Mouse (Mus musculus): ENCODE data around the gene Vstm2l. TPM values are rescaled to one million over a fixed set of nuclear protein-coding genes. Genes with fewer than 3 reads are reported as not detected.

Gene Vstm2l
- polyA plus RNA-seq (2015; fragmentation: Nextera tagmentation; extraction: Ambion mirVana), result 1.9 and 2.7 TPM in 2 replicates

DNA sequence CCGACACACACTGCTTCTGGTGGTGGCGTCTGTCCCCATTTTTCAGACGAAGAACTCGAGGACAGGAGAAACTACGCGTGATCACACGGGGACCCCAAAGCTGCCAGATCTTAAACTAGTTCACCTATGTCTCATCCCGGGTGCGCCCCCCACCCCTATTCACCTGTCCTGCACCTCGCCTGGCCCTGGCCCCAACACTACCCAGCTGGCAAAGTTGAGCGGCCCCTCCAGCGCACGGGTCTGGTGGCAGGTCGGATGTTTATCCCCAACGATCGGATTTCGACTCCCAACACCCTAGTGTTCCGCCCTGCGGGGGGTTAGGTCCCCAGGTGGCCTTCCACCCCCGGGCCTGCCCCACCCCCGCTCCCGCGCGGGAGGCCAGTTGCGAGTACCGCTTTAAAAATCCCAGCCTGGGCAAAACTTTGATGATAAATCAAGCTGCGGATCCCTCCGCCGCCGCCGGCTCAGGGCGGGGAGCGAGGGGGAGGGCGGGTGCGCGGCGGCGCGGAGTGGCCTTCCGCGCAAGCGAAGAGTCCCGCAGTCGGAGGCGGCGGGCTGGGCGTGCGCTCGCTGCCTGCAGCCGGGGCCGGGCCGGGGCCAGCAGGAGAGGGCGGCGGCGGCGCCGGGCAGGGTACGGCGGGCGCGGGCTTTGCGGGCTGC, at the start of gene Vstm2l:
Gene Vstm2l, plus strand, starts transcription at position 549 of the 660 bp plus-strand sequence.
- peak within 1 kb of the TSS; percentile 74 for H3K9ac ChIP-seq
- H3K4me3 ChIP-seq, result peak within 1 kb of the TSS; percentile 53
- 2% methylated on average over 60 of the region's 62 CpGs for WGBS
- peaks cover 22% of the 10 kb centered on the region for H3K4me1 ChIP-seq
- ATAC-seq, result peak; percentile 76
- H3K27ac ChIP-seq, result no peak within 1 kb of the TSS; the same call in 1 of the 2 replicates
- H3K27me3 ChIP-seq, result peaks cover 69% of the 10 kb centered on the region
- H3K4me2 ChIP-seq, result peak within 1 kb of the TSS; percentile 70
- H3K9me3 ChIP-seq (replicated peaks), result no peaks in the 10 kb centered on the region
- no peaks in the 10 kb centered on the region for H3K36me3 ChIP-seq (ENCODE audit: poor library complexity, severe bottlenecking)

DNA sequence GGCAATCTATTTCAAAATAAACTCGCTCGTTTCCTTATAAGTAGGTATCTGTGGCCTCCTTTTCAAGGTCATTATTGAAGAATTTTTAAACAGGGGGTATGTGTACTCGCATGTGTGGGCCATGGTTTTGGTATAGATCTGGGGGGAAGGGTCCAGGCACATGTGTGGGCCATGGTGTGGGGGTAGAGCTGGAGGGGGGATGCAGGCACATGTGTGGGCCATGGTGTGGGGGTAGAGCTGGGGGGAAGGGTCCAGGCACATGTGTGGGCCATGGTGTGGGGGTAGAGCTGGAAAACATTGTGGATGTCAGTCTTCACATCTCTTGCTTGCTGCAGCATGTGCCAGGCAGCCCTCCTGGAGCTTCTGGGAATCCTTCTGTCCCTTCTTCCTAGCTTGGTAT, 47.3 kb upstream of the Vstm2l start:
- H3K27ac ChIP-seq, result no peak overlapping the region
- no peak for ATAC-seq
- no peaks in the 10 kb centered on the region for H3K9me3 ChIP-seq (replicated peaks)
- peaks cover 4% of the 10 kb centered on the region; the same call in 1 of the 2 replicates for H3K4me1 ChIP-seq
- H3K4me2 ChIP-seq, result no peak overlapping the region
- WGBS, result 95% methylated on average over 3 of the region's 3 CpGs
- H3K4me3 ChIP-seq, result no peak overlapping the region
- H3K36me3 ChIP-seq (ENCODE audit: poor library complexity, severe bottlenecking), result peaks cover 18% of the 10 kb centered on the region
- H3K9ac ChIP-seq, result no peak overlapping the region
- H3K27me3 ChIP-seq, result no peaks in the 10 kb centered on the region

DNA sequence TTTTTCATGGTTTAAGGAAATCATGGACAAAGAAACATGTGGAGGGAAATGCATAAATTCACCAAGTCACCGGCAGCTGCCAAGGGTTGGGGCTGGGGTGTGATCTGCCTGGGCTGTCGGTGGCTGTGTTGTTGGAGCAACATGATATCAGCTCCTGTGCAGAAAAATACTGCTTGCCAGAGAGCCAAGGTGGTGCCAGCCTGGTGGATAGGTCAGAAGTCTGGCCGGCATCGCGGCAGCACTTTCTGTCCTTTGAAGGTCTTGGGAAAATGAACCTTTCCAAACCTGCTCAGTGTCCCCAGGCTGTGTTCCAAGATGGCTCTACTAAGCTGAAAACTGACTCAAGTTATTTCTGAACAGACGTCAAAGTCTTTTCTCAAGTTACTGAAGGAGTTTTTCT, 44.2 kb upstream of the Vstm2l start:
- no peak overlapping the region for H3K4me2 ChIP-seq
- H3K27ac ChIP-seq, result no peak overlapping the region
- H3K9me3 ChIP-seq (replicated peaks), result no peaks in the 10 kb centered on the region
- no peak overlapping the region for H3K4me3 ChIP-seq
- peaks cover 15% of the 10 kb centered on the region; the same call in 1 of the 2 replicates for H3K4me1 ChIP-seq
- whole genome bisulfite sequencing, result 94% methylated on average over 6 of the region's 6 CpGs
- H3K9ac ChIP-seq, result no peak overlapping the region
- H3K36me3 ChIP-seq (ENCODE audit: poor library complexity, severe bottlenecking), result peaks cover 26% of the 10 kb centered on the region
- no peaks in the 10 kb centered on the region for H3K27me3 ChIP-seq
- ATAC-seq, result no peak

DNA sequence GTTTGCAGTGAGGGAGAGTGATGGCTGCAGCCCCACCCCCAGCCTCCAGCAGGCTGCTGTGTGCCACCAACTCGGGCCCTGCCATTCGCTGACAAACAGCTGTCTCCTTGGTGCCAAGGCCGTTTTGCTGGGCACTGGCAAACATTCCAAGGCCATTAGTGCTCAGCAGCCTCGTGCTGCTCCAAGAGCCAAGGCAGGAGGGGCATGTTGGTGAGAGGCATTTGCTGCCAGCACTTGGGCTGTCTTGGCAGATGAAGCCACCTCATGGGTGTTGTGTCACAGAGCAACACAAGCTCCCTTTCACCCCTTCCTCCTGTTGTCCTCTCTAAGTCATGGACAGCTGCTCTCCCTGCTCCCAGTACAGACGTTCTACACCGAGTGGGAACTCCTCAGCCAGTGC, 41.2 kb upstream of the Vstm2l start:
- Histone ChIP-seq H3K4me1 (peaks cover 31% of the 10 kb centered on the region; the same call in 1 of the 2 replicates), H3K36me3 (ENCODE audit: poor library complexity, severe bottlenecking) (peaks cover 35% of the 10 kb centered on the region), H3K9ac (no peak overlapping the region), H3K27me3 (no peaks in the 10 kb centered on the region), H3K9me3 (replicated peaks) (no peaks in the 10 kb centered on the region), H3K4me3 (no peak overlapping the region), H3K27ac (no peak overlapping the region), H3K4me2 (no peak overlapping the region)
- ATAC-seq, result peak; percentile 34; the same call in 1 of the 2 replicates
- WGBS, result 76% methylated on average over 6 of the region's 6 CpGs

DNA sequence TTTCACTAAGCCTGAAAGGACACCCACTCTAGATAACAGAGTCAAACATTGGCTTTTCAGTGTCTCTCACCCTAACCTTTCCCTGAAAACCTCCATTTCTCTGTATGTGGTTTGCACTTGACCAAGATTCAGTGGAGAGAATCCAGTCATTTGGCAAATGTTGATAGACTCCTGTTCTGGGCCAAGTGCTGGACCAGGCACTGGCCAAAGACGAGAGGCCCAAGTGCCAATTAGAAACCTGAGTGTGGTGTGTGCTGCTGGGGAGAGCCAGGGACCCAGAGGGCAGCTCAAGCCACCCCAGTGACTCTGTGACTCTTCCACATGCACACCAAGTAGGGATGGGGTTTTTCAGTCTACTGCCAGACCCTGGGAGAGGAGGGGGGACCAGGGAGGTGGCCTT, 40.8 kb upstream of the Vstm2l start:
- H3K4me2 ChIP-seq, result no peak overlapping the region
- no peak overlapping the region for H3K27ac ChIP-seq
- 77% methylated on average over 1 of the region's 1 CpGs for WGBS
- H3K27me3 ChIP-seq, result no peaks in the 10 kb centered on the region
- H3K9ac ChIP-seq, result no peak overlapping the region
- no peak overlapping the region for H3K4me3 ChIP-seq
- peaks cover 32% of the 10 kb centered on the region; the same call in 1 of the 2 replicates for H3K4me1 ChIP-seq
- H3K9me3 ChIP-seq (replicated peaks), result no peaks in the 10 kb centered on the region
- H3K36me3 ChIP-seq (ENCODE audit: poor library complexity, severe bottlenecking), result peaks cover 31% of the 10 kb centered on the region
- no peak for ATAC-seq

DNA sequence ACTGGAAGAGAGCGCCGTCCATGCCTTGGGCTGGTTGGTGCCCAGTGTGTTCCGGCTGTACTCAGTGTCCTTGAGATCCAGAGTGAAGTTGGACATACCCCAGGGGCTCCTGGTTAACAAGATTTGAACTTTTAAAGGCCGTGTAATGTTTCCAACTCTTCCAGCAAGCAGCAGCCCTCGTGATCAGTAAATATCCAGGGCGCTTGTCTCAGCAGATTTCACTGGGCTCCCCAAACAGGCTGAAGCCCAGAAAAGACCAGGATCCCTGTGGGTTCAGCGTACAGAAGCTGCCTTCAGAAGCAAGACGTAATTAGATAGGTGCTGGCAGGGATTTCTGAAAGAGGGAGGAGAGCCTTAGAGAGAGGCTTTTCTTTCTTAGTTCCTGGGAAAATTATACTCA, 39.3 kb upstream of the Vstm2l start:
- H3K27me3 ChIP-seq, result no peaks in the 10 kb centered on the region
- H3K4me1 ChIP-seq, result peaks cover 32% of the 10 kb centered on the region; the same call in 1 of the 2 replicates
- no peak overlapping the region for H3K4me3 ChIP-seq
- ATAC-seq, result no peak
- H3K36me3 ChIP-seq (ENCODE audit: poor library complexity, severe bottlenecking), result peaks cover 30% of the 10 kb centered on the region
- no peak overlapping the region for H3K9ac ChIP-seq
- no peak overlapping the region for H3K4me2 ChIP-seq
- WGBS, result 59% methylated on average over 8 of the region's 8 CpGs
- H3K27ac ChIP-seq, result 0 out of 2 replicates have a peak overlapping the region, but pooled peaks have one; percentile 21
- no peaks in the 10 kb centered on the region for H3K9me3 ChIP-seq (replicated peaks)

DNA sequence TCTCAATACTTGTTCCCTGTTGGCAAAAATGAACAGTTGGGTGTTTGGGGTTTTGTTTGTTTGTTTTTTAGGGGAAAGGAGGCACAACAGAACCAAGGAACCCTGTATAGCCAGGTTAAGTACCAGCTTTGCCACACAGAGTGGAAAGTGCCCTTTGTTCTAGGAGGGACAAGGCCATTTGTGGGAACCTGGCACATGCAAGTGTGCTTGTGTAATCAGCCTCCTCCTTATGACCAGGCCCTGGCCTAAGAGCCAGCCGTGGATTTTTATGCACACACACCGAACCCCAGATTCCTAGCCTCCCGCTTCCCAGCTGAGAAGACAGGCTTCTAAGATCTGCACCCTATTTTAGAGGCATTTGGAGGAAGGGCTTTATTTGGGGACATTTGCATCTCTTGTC, 37.1 kb upstream of the Vstm2l start:
- Histone ChIP-seq H3K4me1 (peaks cover 44% of the 10 kb centered on the region), H3K4me2 (no peak overlapping the region), H3K27me3 (no peaks in the 10 kb centered on the region), H3K27ac (no peak overlapping the region), H3K9me3 (replicated peaks) (no peaks in the 10 kb centered on the region), H3K9ac (no peak overlapping the region), H3K36me3 (ENCODE audit: poor library complexity, severe bottlenecking) (peaks cover 14% of the 10 kb centered on the region), H3K4me3 (no peak overlapping the region)
- no peak for ATAC-seq
- WGBS, result 94% methylated on average over 3 of the region's 3 CpGs

DNA sequence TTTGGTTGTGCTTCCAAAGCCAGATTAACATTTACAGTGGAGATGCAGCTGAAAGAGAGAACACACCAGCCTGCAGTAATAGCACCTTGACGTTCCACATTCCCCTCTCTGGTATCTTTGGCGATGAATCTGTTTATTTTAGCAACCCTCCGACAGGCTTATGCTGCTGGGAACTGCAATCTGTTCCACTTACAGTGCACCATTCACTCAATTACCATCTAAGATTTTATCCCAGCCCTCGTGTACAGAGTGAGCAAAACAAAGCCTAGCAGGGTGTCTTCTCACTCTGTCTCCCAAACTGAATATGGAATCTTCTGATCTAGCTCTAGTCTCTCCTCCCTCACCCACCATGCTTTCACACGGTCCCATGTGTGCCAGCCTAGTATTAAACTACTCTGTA, 36.5 kb upstream of the Vstm2l start:
- peak; percentile 62; the same call in 1 of the 2 replicates for ATAC-seq
- H3K4me2 ChIP-seq, result no peak overlapping the region
- peaks cover 41% of the 10 kb centered on the region for H3K4me1 ChIP-seq
- no peak overlapping the region for H3K9ac ChIP-seq
- no peak overlapping the region for H3K4me3 ChIP-seq
- H3K27me3 ChIP-seq, result no peaks in the 10 kb centered on the region
- 64% methylated on average over 5 of the region's 5 CpGs for WGBS
- H3K36me3 ChIP-seq (ENCODE audit: poor library complexity, severe bottlenecking), result peaks cover 9% of the 10 kb centered on the region
- no peak overlapping the region for H3K27ac ChIP-seq
- H3K9me3 ChIP-seq (replicated peaks), result no peaks in the 10 kb centered on the region

DNA sequence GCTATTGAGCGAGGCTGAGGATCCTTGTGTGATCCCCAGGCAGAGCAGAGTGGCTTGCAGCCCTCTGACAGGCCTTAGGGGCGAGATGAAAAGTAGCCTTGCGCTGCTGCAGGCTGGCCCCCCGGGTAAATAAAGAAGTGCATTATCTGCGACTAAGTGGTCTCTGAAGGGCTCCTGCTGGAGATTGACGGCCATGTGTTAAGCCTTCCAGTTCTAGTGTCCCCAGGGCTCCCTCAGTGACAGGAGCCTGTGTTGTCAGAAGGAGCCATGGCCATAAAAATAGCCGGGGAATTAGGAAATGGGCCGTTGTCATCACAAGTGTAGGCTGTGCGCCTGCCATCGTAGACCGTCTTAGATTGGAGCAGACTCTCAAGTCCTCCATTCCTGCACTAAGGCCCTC, 32.5 kb upstream of the Vstm2l start:
- Histone ChIP-seq H3K4me2 (no peak overlapping the region), H3K27ac (0 out of 2 replicates have a peak overlapping the region, but pooled peaks have one; percentile 1), H3K27me3 (no peaks in the 10 kb centered on the region), H3K4me3 (no peak overlapping the region), H3K4me1 (peaks cover 36% of the 10 kb centered on the region), H3K36me3 (ENCODE audit: poor library complexity, severe bottlenecking) (peaks cover 30% of the 10 kb centered on the region), H3K9ac (no peak overlapping the region), H3K9me3 (replicated peaks) (no peaks in the 10 kb centered on the region)
- WGBS, result 31% methylated on average over 11 of the region's 11 CpGs
- ATAC-seq, result no peak

DNA sequence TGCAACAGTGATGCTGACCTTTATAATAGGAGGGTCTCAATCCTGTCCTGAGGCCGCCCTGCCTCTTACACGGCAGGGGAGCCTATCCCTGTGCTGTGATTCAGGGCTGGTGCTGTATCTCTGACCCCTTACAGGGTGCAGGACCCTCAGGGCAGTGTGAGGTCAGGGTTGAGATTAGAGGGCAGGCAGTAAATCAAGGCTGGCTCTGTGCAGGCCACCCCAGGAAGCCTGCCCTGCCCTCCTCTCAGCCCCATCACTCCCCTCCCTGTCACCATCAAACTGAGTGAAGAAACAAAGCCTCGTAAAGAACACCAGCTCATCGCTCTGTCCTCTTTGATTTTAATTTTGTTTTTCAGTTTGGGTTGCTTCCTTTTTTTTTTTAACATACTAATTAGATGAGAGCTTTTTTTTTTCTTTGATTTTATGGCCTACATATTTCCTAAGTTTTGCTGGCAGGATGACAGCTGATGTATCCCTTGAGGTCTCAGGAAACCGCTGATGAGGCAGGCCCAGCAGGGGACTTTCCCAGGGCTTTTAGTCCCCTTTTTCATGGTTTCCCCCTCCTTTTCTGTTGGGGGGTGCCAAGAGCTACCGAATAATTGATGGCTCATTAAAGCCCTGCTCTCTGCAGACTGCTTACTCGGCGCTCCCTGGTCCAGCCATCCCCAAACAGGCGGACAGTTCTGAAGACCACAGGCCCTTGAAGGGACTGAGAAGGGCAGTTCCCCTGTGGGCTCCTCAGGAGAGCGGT, 27.0 kb upstream of the Vstm2l start:
- Histone ChIP-seq H3K27me3 (no peaks in the 10 kb centered on the region), H3K9me3 (replicated peaks) (no peaks in the 10 kb centered on the region), H3K9ac (peak overlapping the region; percentile 0; the same call in 1 of the 2 replicates), H3K36me3 (ENCODE audit: poor library complexity, severe bottlenecking) (peaks cover 40% of the 10 kb centered on the region), H3K4me3 (no peak overlapping the region), H3K4me2 (no peak overlapping the region), H3K4me1 (peaks cover 44% of the 10 kb centered on the region), H3K27ac (peak overlapping the region; percentile 22)
- peak; percentile 52; the same call in 1 of the 2 replicates for ATAC-seq
- WGBS, result 17% methylated on average over 10 of the region's 10 CpGs

DNA sequence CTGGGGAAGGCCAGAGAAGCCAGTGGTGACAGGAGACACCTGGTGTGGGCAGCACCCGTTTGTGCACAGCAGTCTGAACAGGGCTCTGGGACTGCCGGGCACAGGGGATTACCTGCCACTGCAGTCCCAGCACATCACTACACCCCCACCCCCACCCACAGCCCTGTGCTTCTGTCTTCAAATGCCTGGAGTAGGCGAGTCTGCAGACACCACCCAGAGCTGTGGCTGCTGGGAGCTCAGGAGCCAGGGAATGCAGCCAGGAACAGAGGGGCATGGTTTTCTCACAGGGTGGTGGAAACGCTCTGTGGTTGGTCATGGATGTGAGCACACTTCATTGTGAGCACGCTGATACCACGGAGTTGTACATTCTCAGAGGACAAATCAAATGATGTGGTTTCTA, 23.3 kb upstream of the Vstm2l start:
- H3K4me1 ChIP-seq, result peaks cover 39% of the 10 kb centered on the region
- no peak overlapping the region for H3K4me3 ChIP-seq
- H3K9me3 ChIP-seq (replicated peaks), result no peaks in the 10 kb centered on the region
- H3K9ac ChIP-seq, result no peak overlapping the region
- WGBS, result 75% methylated on average over 6 of the region's 6 CpGs
- no peak overlapping the region for H3K4me2 ChIP-seq
- no peak overlapping the region for H3K27ac ChIP-seq
- peaks cover 16% of the 10 kb centered on the region for H3K36me3 ChIP-seq (ENCODE audit: poor library complexity, severe bottlenecking)
- ATAC-seq, result no peak
- H3K27me3 ChIP-seq, result no peaks in the 10 kb centered on the region

DNA sequence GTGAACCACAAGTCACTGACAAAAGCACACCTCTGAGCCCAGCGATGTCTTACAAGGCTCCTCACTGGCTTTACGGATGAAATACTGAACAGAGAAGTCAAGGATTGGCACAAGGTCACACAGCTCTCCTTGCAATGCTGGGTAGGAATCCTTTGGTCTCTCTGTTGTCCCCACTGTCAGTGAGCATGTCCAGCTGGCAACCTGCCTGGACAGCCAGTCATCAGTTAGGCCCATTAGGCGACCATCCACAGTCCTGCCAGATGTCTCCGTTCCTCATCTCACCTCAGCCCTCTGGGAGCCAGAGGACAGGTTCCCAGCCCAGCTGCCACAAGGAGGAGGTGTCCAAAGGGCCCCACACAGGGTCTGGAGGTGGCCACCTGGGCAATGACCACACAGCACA, 17.3 kb upstream of the Vstm2l start:
- Histone ChIP-seq H3K27me3 (peaks cover 10% of the 10 kb centered on the region), H3K9ac (no peak overlapping the region), H3K27ac (no peak overlapping the region), H3K9me3 (replicated peaks) (no peaks in the 10 kb centered on the region), H3K4me1 (peaks cover 2% of the 10 kb centered on the region; the same call in 1 of the 2 replicates), H3K4me3 (no peak overlapping the region), H3K4me2 (no peak overlapping the region), H3K36me3 (ENCODE audit: poor library complexity, severe bottlenecking) (no peaks in the 10 kb centered on the region)
- 79% methylated on average over 4 of the region's 4 CpGs for WGBS
- ATAC-seq, result no peak

Measured in forebrain, embryonic 13.5 days (tissue).